Mouse (Mus musculus): ENCODE results near the gene Gpatch4. TPM values are rescaled to one million over a fixed set of nuclear protein-coding genes. Genes with fewer than 3 reads are reported as not detected.

Gene Gpatch4
- polyA plus RNA-seq, 1 experiment = 4.4 TPM

- WGBS = 61% methylated on average over 2 of the region's 2 CpGs
- H3K27ac ChIP-seq (ENCODE audit: insufficient read depth, low read depth, low read length) = no peak overlapping the region
- TF ChIP-seq CTCF (IDR thresholded peaks at IDR 0.05; ENCODE audit: extremely low read depth, insufficient read length, insufficient replicate concordance, low read depth, low read length) (no peak), POLR2A (IDR thresholded peaks at IDR 0.05; ENCODE audit: low read depth, low read length) (no peak)
- no peaks in the 10 kb centered on the region for H3K36me3 ChIP-seq (ENCODE audit: control insufficient read depth, insufficient read depth, low read length)
- no peaks in the 10 kb centered on the region for H3K4me1 ChIP-seq (ENCODE audit: control insufficient read depth, insufficient read depth, insufficient read length, low read length)
- H3K27me3 ChIP-seq (ENCODE audit: control insufficient read depth, insufficient read depth, low read length) = 0 out of 2 replicates have a peak, but pooled peaks cover 7% of the 10 kb centered on the region
- no peak overlapping the region for H3K4me3 ChIP-seq (ENCODE audit: low read depth, low read length)
Observed at GRCm38 (mm10) chr3:88074351-88074750, 31.4 kb downstream of the Gpatch4 start.

- H3K36me3 ChIP-seq (ENCODE audit: control insufficient read depth, insufficient read depth, low read length) = no peaks in the 10 kb centered on the region
- H3K4me3 ChIP-seq (ENCODE audit: low read depth, low read length) = no peak overlapping the region
- H3K4me1 ChIP-seq (ENCODE audit: control insufficient read depth, insufficient read depth, insufficient read length, low read length) = no peaks in the 10 kb centered on the region
- WGBS = 69% methylated on average over 8 of the region's 8 CpGs
- 0 out of 2 replicates have a peak, but pooled peaks cover 7% of the 10 kb centered on the region for H3K27me3 ChIP-seq (ENCODE audit: control insufficient read depth, insufficient read depth, low read length)
- no peak overlapping the region for H3K27ac ChIP-seq (ENCODE audit: insufficient read depth, low read depth, low read length)
- no peak for TF ChIP-seq CTCF (IDR thresholded peaks at IDR 0.05; ENCODE audit: extremely low read depth, insufficient read length, insufficient replicate concordance, low read depth, low read length)
- no peak for TF ChIP-seq POLR2A (IDR thresholded peaks at IDR 0.05; ENCODE audit: low read depth, low read length)
Observed at GRCm38 (mm10) chr3:88074766-88075165, 31.9 kb downstream of the Gpatch4 start.

- Histone ChIP-seq H3K27ac (ENCODE audit: insufficient read depth, low read depth, low read length) (no peak overlapping the region), H3K27me3 (ENCODE audit: control insufficient read depth, insufficient read depth, low read length) (0 out of 2 replicates have a peak, but pooled peaks cover 7% of the 10 kb centered on the region), H3K4me1 (ENCODE audit: control insufficient read depth, insufficient read depth, insufficient read length, low read length) (no peaks in the 10 kb centered on the region; the same call in 1 of the 2 replicates), H3K36me3 (ENCODE audit: control insufficient read depth, insufficient read depth, low read length) (no peaks in the 10 kb centered on the region), H3K4me3 (ENCODE audit: low read depth, low read length) (no peak overlapping the region)
- no peak for TF ChIP-seq POLR2A (IDR thresholded peaks at IDR 0.05; ENCODE audit: low read depth, low read length)
- TF ChIP-seq CTCF (IDR thresholded peaks at IDR 0.05; ENCODE audit: extremely low read depth, insufficient read length, insufficient replicate concordance, low read depth, low read length) = no peak
- 43% methylated on average over 8 of the region's 8 CpGs for WGBS
Observed at GRCm38 (mm10) chr3:88077441-88077840, 34.5 kb downstream of the Gpatch4 start.

- Histone ChIP-seq H3K27me3 (ENCODE audit: control insufficient read depth, insufficient read depth, low read length) (0 out of 2 replicates have a peak, but pooled peaks cover 7% of the 10 kb centered on the region), H3K27ac (ENCODE audit: insufficient read depth, low read depth, low read length) (no peak within 1 kb of the TSS), H3K36me3 (ENCODE audit: control insufficient read depth, insufficient read depth, low read length) (no peaks in the 10 kb centered on the region), H3K4me1 (ENCODE audit: control insufficient read depth, insufficient read depth, insufficient read length, low read length) (no peaks in the 10 kb centered on the region; the same call in 1 of the 2 replicates), H3K4me3 (ENCODE audit: low read depth, low read length) (no peak within 1 kb of the TSS)
- WGBS = 71% methylated on average over 4 of the region's 4 CpGs
- TF ChIP-seq CTCF (IDR thresholded peaks at IDR 0.05; ENCODE audit: extremely low read depth, insufficient read length, insufficient replicate concordance, low read depth, low read length) = no peak
- no peak for TF ChIP-seq POLR2A (IDR thresholded peaks at IDR 0.05; ENCODE audit: low read depth, low read length)
Observed at GRCm38 (mm10) chr3:88078204-88078603, 35.3 kb downstream of the Gpatch4 start, which contains the start of gene Ttc24. TSS of gene Ttc24 (minus strand) at chr3:88078304.

GRCm38 (mm10) chr3:88081345-88082223, 38.7 kb downstream of the Gpatch4 start, which contains the start of gene Iqgap3:
TSS of gene Iqgap3 (plus strand) at chr3:88081971.
- no peaks in the 10 kb centered on the region for H3K36me3 ChIP-seq (ENCODE audit: control insufficient read depth, insufficient read depth, low read length)

GRCm38 (mm10) chr3:88082224-88082618, 39.3 kb downstream of the Gpatch4 start:
- Histone ChIP-seq H3K4me1 (ENCODE audit: control insufficient read depth, insufficient read depth, insufficient read length, low read length) (no peaks in the 10 kb centered on the region; the same call in 1 of the 2 replicates), H3K4me3 (ENCODE audit: low read depth, low read length) (peak overlapping the region; percentile 74), H3K27me3 (ENCODE audit: control insufficient read depth, insufficient read depth, low read length) (0 out of 2 replicates have a peak, but pooled peaks cover 5% of the 10 kb centered on the region), H3K27ac (ENCODE audit: insufficient read depth, low read depth, low read length) (no peak overlapping the region), H3K36me3 (ENCODE audit: control insufficient read depth, insufficient read depth, low read length) (no peaks in the 10 kb centered on the region)
- WGBS = under 1% methylated on average over 13 of the region's 13 CpGs
- TF ChIP-seq CTCF (IDR thresholded peaks at IDR 0.05; ENCODE audit: extremely low read depth, insufficient read length, insufficient replicate concordance, low read depth, low read length) (no peak), POLR2A (IDR thresholded peaks at IDR 0.05; ENCODE audit: low read depth, low read length) (no peak)

More at GRCm38 (mm10) chr3:88081345-88082223, 38.7 kb downstream of the Gpatch4 start, which contains the start of gene Iqgap3:
- no peaks in the 10 kb centered on the region; the same call in 1 of the 2 replicates for H3K4me1 ChIP-seq (ENCODE audit: control insufficient read depth, insufficient read depth, insufficient read length, low read length)
- 0 out of 2 replicates have a peak, but pooled peaks cover 7% of the 10 kb centered on the region for H3K27me3 ChIP-seq (ENCODE audit: control insufficient read depth, insufficient read depth, low read length)
- peak within 1 kb of the TSS; percentile 6; the same call in 1 of the 2 replicates for H3K27ac ChIP-seq (ENCODE audit: insufficient read depth, low read depth, low read length)
- H3K4me3 ChIP-seq (ENCODE audit: low read depth, low read length) = peak within 1 kb of the TSS; percentile 74
- TF ChIP-seq CTCF (IDR thresholded peaks at IDR 0.05; ENCODE audit: extremely low read depth, insufficient read length, insufficient replicate concordance, low read depth, low read length) (no peak), POLR2A (IDR thresholded peaks at IDR 0.05; ENCODE audit: low read depth, low read length) (no peak)
- 19% methylated on average over 33 of the region's 33 CpGs for WGBS

- TF ChIP-seq CTCF (IDR thresholded peaks at IDR 0.05; ENCODE audit: extremely low read depth, insufficient read length, insufficient replicate concordance, low read depth, low read length) (no peak), POLR2A (IDR thresholded peaks at IDR 0.05; ENCODE audit: low read depth, low read length) (no peak)
- H3K36me3 ChIP-seq (ENCODE audit: control insufficient read depth, insufficient read depth, low read length) = no peaks in the 10 kb centered on the region
- H3K27me3 ChIP-seq (ENCODE audit: control insufficient read depth, insufficient read depth, low read length) = 0 out of 2 replicates have a peak, but pooled peaks cover under 1% of the 10 kb centered on the region
- 5% methylated on average over 4 of the region's 4 CpGs for WGBS
- peak overlapping the region; percentile 6; the same call in 1 of the 2 replicates for H3K27ac ChIP-seq (ENCODE audit: insufficient read depth, low read depth, low read length)
- peak overlapping the region; percentile 74 for H3K4me3 ChIP-seq (ENCODE audit: low read depth, low read length)
- H3K4me1 ChIP-seq (ENCODE audit: control insufficient read depth, insufficient read depth, insufficient read length, low read length) = no peaks in the 10 kb centered on the region; the same call in 1 of the 2 replicates
Observed at GRCm38 (mm10) chr3:88082663-88083062, 39.8 kb downstream of the Gpatch4 start.

All from small intestine, adult 2 months (tissue).